Mouse (Mus musculus) megakaryocyte-erythroid progenitor cell, adult 5-6 weeks (primary cell): ENCODE measurements around the gene Sertad2. TPM values are rescaled to one million over a fixed set of nuclear protein-coding genes. Genes with fewer than 3 reads are reported as not detected.

Experiments
- ATAC-seq: replicated peaks from 2 replicates; pipeline ENCODE4 v1.8.0; 2016; ENCODE audit warnings: mild to moderate bottlenecking, inconsistent platforms; ENCODE audit not compliant: severe bottlenecking, poor library complexity, low FRiP score, low TSS enrichment
- total RNA-seq, 2 experiments: library from RNA; stranded (forward) in 1 of 2; stranded (reverse) in 1 of 2; fragments of 200-1000, 215-1000 nt in 1 of 2; fragments of >200 nt in 1 of 2; fragmentation: Nextera tagmentation in 1 of 2; gene quantifications; 2 replicates each; pipeline ENCODE4 v1.2.3; 2014 to 2017

The Sertad2 gene
- total RNA-seq, 2 experiments from 2014 or later = 11.8 to 13.3 TPM

- ATAC-seq = no peak
These were observed 94.0 kb downstream of the Sertad2 start for GRCm38 (mm10) chr11:20637060-20637459.

DNA sequence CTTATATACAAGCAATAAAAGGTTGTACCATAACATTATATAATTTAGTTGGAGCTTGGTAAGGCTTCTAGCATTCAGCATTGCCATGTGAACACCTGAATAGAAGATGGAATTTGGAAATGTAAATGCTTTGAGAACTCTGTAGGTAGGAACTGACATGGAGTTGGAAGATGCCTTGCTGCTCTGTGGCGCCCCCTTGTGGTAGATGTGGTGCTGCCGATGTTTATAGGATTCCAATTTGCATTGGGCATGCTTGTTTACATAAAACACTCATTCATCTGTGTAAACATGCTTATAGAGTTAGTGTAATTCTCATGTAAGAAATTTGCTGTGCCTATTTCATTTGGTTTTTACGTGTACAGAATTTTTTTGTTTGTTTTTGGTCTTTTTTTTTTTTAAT is 95.8 kb downstream of the Sertad2 start:
- ATAC-seq = 0 out of 2 replicates have a peak, but pooled peaks have one; percentile 28

DNA sequence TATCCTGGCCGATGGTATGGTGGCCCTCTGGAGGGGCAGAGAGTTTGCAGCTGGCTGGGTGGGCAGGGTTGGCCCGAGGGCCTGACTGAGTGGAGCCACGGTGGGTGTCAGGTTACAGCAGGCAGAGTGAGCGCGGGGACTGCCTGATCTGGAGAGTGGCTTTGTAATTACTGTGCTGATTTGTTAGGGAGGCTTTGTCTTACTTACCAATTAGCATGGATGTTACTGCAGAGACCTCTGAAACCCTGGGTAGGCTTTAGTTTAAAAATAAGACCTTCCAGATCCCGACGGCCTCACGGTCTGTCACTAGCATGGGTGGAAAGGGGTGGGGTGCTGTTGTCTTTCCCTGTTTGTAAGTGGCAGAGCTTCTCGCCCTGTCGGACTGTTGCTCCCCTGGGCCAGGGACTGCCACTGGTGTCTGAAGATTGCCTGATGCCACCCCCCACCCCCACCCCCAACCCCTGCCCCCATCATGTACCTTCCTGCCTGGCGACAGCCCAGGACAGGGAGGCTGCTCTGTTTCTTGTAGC is 96.9 kb downstream of the Sertad2 start:
- 0 out of 2 replicates have a peak, but pooled peaks have one; percentile 6 for ATAC-seq

DNA sequence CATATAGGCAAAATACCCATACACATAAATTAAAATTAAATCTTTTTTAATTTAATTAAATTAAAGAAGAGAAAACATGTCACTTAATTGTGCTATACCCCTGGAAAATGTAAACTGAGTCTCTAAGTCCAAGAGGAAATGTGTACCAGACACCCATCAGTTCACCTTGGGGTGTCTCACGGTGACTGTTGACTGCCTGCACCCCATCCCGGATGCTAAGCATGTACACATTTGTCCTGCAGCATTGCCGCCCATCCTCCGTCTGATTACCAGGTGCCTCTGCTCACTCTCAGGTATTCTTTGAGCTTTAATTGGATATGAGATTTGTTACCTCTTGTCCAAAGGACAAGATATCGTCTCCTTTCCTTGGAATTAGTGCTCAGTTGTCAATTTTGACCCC is 99.3 kb downstream of the Sertad2 start:
- no peak for ATAC-seq

- no peak for ATAC-seq
These were observed 100.1 kb downstream of the Sertad2 start for GRCm38 (mm10) chr11:20643161-20643560.

- no peak for ATAC-seq
These were observed 101.1 kb downstream of the Sertad2 start for GRCm38 (mm10) chr11:20644166-20644565.

- no peak for ATAC-seq
These were observed 101.8 kb downstream of the Sertad2 start for GRCm38 (mm10) chr11:20644872-20645271.

DNA sequence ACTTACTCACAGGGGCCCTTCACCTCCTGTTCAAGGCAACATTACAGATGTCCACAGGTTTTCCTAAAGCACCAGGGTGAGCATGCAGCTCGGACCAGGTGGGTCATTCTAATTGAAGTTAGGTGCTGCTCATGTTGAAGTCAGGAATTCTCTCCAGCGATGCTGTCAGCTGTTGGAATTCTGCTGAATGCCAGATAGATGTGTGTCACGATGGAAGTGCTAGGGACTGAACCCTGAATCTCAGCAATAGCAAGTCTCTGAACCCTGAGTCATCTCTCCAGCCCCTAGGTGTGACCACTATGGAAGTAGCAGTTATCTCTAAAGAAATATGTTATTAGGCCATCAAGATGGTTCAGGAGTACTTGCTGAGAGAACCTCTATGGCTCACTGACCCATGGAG is 102.5 kb downstream of the Sertad2 start:
- ATAC-seq = no peak

DNA sequence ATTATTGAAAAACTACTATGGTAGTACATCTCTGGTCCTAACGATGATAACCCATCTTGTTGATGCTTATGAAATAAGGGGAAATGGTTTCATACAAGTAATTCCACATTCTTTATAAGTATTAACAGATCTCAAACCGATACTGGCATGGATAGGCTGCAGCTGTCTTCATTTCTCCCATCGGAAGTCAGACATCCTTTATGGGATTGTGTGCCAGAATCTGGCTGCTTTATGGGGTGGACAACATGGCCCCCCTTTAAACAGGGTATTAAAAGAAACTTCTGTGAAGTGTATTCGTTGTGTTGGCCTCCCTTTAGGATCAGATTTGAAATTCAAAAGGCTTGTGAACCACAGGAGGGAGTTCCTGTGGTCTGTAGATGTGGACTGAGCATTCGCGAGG is 103.1 kb downstream of the Sertad2 start:
- no peak for ATAC-seq

DNA sequence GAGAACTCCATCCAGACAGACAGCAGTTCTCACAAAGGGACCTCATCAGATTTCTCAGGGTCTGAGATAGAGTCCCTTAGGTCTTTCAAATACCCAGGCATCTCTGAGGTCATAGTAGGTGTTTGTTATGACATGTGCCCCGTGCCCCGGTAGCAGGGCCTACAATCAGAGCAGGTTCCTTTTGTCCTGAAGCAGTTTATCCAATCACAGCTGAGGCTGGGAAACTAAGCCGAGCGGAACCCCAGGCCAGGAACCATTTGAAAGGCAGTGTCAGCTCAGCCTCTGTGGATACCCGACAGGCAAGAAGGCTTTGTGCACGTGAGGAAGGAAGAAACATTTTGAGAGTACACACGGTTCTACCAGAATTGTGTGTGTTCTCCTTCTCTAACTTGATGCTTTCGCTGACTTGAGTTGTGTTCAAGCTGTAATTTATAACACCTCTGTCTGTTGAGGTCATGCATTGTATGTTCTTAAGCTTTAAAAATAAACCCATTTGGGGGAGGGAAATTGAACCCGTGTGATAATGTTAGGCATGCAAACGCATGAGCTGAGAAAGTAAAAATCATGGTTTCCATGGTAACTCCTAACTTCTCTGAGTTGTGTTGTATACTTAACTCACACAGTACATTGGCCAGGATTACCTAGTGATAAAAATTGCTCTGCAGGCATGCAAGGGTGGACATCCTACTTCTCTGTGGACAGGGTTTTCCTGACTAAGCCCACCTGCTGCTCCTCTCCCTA is 104.1 kb downstream of the Sertad2 start:
- no peak for ATAC-seq

GRCm38 (mm10) chr11:20647902-20648625 is 105.0 kb downstream of the Sertad2 start:
- ATAC-seq = no peak

DNA sequence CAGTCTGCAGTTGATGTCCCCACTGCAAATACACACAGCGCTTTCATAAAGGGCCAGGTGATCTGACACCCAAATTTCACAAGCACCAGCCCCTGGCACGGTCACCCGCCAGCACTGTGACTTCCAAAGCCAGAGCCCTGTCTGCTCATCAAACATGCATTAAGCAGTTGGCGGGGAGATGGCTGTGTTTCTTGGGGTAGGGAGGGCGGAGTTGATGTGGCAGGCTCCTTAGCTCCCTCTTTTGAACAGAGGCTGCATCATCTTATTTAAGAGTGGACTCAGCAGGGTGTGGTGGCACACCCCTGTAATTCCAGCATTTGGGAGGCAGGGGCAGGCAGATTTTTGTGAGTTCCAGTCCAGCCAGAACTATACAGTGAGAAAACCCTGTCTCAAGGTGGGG is 106.4 kb downstream of the Sertad2 start:
- ATAC-seq = no peak

GRCm38 (mm10) chr11:20650006-20650639 is 107.1 kb downstream of the Sertad2 start:
- ATAC-seq = no peak

DNA sequence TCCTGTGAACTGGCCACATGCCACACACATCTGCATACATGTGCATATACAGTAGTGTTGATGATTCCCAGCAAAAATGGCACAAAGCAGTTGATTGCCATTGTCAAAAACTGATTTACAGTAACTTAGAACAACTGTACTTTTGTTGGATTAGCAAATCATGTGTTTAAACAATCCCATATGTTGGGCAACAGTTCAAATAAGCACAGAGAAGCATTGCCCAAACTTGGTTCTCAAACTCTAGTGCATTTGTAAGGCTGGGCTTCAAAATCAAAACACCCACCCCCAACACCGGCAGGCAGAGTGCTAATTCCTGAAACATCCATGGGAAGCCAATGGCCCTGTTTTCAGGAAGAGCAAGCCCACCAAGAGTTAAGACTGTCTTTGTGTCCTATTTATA is 108.1 kb downstream of the Sertad2 start:
- no peak for ATAC-seq

DNA sequence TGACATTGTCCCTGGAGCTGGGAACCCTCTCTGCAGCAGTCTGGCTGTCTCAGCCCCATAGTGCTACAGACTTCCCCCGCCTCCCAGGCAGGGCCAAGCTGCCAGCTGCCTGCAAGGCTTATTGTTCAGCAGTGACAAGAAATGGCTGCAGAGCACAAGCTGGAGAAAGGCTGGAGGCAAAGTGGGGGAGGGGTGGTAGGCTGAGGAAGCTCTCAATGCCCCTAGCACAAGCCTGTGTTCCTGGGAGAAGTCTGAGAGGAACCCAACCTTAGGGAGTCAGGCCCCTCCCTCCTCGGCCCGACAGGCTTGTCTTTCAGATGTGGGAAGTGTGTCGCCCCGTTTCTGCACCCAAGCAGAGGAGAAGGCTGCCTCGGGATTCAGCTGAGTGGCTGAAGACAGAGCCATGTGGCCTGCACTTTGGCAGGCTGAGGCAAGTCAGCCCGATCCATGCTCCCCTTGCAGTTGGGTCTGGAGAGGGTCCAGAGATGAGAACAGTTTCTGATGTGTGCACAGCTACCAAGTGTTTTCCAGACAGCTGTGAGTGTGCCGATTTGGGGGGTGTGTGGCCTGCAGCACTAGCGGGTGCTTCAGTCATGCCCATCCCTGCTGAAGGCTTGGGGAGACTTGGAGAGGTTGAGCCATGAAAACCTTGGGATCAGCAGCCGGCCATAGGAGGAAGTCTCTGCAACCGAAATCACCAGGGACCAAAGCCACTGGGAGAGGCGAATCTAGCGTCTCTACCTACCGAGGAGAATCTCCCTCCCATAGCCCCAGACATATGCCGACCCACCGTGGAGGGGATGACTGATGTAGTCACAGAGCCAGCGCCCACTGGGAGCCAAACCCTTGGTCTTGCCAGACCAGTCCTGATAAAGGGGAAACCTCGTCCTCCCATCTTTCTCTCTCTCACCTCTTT is 113.0 kb downstream of the Sertad2 start:
- peak; percentile 58 for ATAC-seq

GRCm38 (mm10) chr11:20656711-20657057 is 113.6 kb downstream of the Sertad2 start:
- no peak; the same call in 1 of the 2 replicates for ATAC-seq

DNA sequence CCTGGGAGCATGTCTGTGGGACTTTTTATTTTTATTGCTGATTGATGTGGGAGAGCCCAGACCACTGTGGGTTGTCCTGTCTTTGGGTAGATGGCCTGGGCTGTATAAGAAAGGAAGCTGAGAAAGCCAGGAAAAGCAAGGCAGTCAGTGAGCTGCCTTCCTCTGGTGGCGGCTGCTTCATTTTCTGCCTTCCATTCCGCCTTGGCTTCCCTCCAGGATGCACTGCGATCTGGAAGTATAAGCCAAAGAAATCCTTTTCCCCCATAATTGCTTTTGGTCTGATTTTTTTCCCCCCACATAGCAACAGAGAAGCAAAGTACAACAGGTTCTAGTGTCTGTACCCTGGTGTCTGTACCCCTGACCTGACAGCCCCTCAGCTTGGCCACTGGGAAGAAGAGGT is 116.0 kb downstream of the Sertad2 start:
- ATAC-seq = no peak

GRCm38 (mm10) chr11:20660111-20661097 is 117.4 kb downstream of the Sertad2 start:
- no peak for ATAC-seq
